Mouse (Mus musculus): Measurements from ENCODE around the gene Ap1ar.

Ap1ar gene

GRCm38 (mm10) chr3:127850776-127851646 is 13.7 kb upstream of the Ap1ar start:
- no peak for TF ChIP-seq GATA4 (IDR thresholded peaks at IDR 0.05; ENCODE audit: insufficient replicate concordance, low read length)

- no peak for TF ChIP-seq GATA4 (IDR thresholded peaks at IDR 0.05; ENCODE audit: insufficient replicate concordance, low read length)
Observed at GRCm38 (mm10) chr3:127849922-127850321, 12.6 kb upstream of the Ap1ar start.

DNA sequence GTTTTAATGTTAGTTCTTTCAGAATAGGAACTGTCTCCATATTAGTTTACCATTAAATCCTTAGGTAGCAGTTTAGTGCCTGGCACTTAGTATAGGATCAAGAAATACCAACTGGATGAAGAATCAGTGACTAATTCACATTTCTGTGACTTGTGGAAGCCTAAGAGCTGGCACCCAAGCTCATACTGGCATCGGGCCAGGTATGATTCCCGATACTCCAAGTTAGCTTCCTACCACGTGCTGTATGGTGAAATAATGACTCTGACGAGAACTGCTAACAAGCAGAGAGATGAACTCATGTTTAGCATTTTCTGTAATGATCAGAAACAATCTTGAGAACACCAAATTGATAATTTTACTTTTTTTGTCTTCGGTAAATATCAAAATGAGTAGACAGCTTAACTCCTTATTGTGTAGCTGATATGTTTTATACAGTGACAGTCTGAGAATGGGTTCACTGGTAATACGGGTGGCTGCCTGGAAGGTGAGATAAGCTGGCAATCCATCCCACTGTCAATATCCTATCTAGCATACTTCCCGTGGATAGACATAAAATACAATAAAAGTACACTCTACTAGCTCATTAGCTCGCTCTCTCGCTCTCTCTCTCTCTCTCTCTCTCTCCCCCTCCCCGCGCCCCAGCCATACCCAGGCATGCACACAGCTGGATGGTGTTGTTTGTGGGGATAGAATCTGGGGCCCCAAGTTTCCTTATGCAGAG is 10.9 kb upstream of the Ap1ar start:
- no peak for TF ChIP-seq GATA4 (IDR thresholded peaks at IDR 0.05; ENCODE audit: insufficient replicate concordance, low read length)

GRCm38 (mm10) chr3:127843941-127844327 is 6.6 kb upstream of the Ap1ar start:
- TF ChIP-seq GATA4 (IDR thresholded peaks at IDR 0.05; ENCODE audit: insufficient replicate concordance, low read length) = no peak

- no peak for TF ChIP-seq GATA4 (IDR thresholded peaks at IDR 0.05; ENCODE audit: insufficient replicate concordance, low read length)
Observed at GRCm38 (mm10) chr3:127843324-127843940, 6.1 kb upstream of the Ap1ar start.

DNA sequence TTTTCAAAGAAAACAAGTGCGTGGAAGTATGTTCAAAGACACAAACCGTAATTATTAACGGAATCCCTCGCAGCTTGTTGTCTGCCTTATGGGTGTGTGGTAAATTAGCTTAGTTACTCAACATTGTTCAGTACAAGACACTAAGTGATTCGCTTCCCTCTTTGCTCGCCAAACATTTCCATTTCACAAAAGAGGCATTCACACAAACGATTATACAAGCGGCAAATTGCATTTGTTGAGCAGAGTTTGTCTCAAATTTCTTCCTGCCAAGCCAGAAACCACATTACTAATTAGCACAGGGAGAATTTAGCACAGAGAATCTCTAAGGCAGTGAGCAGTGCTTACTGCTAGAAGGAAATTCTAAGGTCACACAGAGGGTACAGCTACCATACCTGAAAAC is 4.6 kb upstream of the Ap1ar start:
- TF ChIP-seq GATA4 (IDR thresholded peaks at IDR 0.05; ENCODE audit: insufficient replicate concordance, low read length) = no peak

DNA sequence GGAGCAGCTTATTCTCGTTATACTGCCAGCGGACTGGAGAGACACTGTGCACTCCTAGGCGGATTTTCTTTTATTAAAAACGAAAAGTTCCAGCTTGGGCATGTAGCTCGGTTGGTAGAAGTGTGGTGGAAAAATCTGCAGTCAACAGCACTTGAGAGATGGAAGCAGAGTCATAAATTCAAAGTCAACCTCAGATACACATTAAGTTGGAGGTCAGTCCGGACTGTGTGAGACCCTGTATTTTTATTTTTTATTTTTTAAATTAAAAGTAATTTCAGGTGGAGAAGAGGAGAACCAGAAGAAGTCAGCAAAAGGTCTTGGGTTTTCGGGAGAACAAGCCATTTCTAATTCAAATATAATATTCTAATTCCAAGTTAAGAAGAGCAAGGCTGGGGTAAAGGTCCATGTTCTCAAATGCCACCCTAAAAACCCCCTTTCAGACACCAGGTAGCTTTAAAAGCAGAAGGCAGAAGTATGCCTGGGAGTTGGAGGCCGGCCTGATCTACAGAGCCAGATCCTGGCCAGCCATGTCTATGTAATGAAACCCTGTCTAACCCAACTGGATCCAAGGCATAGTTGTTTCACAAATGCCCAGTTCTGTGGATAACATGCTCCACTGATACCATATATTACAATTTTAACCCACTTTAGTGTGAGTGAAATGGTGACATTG is 785 bp upstream of the Ap1ar start:
- TF ChIP-seq GATA4 (IDR thresholded peaks at IDR 0.05; ENCODE audit: insufficient replicate concordance, low read length) = no peak

DNA sequence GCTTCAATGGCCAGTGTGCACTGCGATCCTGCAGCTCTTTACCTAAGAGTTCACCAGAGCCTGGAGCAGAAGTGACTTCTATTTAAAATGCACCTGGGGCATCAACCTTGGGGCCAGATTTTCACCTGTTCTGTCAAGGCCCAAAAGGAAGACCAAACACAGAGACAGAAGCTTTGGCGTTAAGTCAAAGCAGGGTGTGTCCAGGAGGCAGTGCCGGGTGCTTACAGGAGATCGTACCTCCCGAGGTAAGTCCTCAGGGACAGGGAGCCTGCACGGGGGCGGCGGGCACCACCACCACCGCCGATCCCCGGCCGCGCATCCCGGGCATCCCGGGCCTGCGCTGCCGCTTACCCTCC is 547 bp downstream of the Ap1ar start:
- no peak for TF ChIP-seq GATA4 (IDR thresholded peaks at IDR 0.05; ENCODE audit: insufficient replicate concordance, low read length)

DNA sequence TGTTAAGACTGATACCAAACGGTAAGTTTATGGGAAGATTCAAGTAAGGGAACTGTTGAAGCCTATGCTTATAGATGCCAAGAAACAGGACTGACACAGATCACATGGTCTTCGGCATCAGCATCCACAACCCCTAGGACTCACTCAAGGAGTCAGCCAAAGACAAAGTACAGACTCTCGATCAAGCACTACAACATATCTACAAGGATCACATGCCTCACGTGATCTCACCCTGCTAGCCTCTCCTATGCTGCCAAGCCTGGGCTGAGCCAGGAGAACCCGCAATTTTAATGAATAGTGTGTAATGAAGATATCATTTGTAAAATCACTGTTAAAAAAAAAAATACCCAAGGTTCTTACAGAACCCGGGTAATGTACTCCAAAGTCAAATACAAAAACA is 1.7 kb downstream of the Ap1ar start:
- no peak for TF ChIP-seq GATA4 (IDR thresholded peaks at IDR 0.05; ENCODE audit: insufficient replicate concordance, low read length)

DNA sequence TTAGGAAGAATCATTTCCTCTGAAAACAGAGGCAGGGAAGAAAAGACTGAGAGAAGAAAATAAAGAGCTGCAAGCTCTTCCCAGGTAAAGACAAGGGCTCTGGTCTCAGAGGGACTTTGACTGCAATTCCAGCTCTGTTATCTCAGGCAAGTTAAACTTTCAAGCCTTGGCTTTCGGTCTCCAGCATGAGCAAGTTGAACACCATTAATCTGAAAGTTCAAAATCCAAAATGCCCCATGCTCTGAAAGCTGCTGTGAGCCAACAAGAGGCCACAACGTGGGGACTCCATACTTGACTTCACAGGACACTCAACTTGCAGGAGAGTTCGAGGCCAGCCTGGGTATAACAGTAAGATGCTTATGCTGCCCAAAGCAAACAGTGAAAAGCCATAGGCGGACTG is 3.3 kb downstream of the Ap1ar start:
- TF ChIP-seq GATA4 (IDR thresholded peaks at IDR 0.05; ENCODE audit: insufficient replicate concordance, low read length) = no peak

DNA sequence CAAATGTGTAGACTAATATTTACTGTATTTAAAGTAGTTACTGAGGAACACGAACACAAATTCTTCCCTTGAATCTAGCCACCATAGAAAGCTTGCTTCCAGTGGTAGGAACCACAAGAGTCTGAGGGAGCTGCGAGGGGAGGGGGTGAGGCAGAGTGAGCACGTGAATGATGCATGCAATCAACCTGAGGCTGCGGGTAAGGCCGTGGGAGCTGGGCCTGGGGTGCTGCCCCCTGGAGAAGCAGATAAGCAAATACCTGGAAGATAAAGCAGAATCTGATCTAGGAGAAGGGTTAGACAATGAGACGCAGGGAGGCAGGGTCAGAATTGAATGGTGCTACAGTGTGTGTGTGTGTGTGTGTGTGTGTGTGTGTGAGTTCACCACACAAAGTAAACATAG is 6.2 kb downstream of the Ap1ar start:
- no peak for TF ChIP-seq GATA4 (IDR thresholded peaks at IDR 0.05; ENCODE audit: insufficient replicate concordance, low read length)

DNA sequence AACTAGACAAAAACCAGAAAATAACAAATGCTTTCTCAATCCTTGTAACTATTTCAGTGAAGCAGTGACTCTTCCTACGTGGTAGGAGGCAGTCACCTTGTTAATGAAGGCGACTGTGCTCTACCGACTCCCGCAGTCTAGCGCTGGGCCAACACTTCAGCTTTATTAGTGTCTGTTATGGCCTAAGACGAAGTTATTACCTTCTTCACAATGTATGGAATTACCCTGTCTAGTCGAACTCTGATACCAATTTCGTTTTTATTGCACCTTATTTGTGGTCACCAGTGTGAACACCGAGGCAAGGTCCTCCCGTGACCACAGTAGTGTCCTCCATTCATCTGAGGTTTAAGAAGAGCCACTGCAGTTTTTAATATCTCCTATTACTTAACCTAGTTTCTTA is 7.1 kb downstream of the Ap1ar start:
- no peak for TF ChIP-seq GATA4 (IDR thresholded peaks at IDR 0.05; ENCODE audit: insufficient replicate concordance, low read length)

GRCm38 (mm10) chr3:127827123-127827522 is 10.2 kb downstream of the Ap1ar start:
- TF ChIP-seq GATA4 (IDR thresholded peaks at IDR 0.05; ENCODE audit: insufficient replicate concordance, low read length) = no peak

- no peak for TF ChIP-seq GATA4 (IDR thresholded peaks at IDR 0.05; ENCODE audit: insufficient replicate concordance, low read length)
Observed at GRCm38 (mm10) chr3:127826503-127826902, 10.8 kb downstream of the Ap1ar start.
